Comparison of ENCODE assay signal across 27 mouse cellular contexts in genomic region chr17:15821706-15822105, GRCm38 (mm10). TPM values are rescaled to one million over a fixed set of nuclear protein-coding genes. Genes with fewer than 3 reads are reported as not detected.
DNase-seq lines count a peak whose midpoint lies in the region; ATAC-seq and TF ChIP-seq lines count a peak whose summit lies in the region.
"Had no signal": no experiment of that assay in that cellular context is flagged by ENCODE, and none has a peak within 500 bp of the region (broad histone marks: within the 10 kb centered on the region; RNA-seq: fewer than 3 reads in every experiment).

No protein-coding gene starts in this region.

- TF ChIP-seq CTCF in thymus, adult 2 months (IDR thresholded peaks at IDR 0.05; ENCODE audit: borderline replicate concordance, control insufficient read depth, extremely low read depth, insufficient read depth, low read length, poor library complexity) = no peak

- H3K27ac ChIP-seq in intestine, embryonic 14.5 days (ENCODE audit: low read depth) = no peak overlapping the region
- no peak overlapping the region for H3K27ac ChIP-seq in intestine, embryonic 15.5 days
- H3K27ac ChIP-seq in neural tube, embryonic 13.5 days (replicated peaks) = no peak overlapping the region
- H3K27ac ChIP-seq in thymus, adult 2 months (ENCODE audit: control insufficient read depth, insufficient read depth, low read length) = no peak overlapping the region
- H3K27ac ChIP-seq: embryonic facial prominence, embryonic 13.5 days; forebrain, embryonic 10.5 days; forebrain, embryonic 15.5 days; heart, embryonic 13.5 days; liver, embryonic 12.5 days had no signal

- H3K4me3 ChIP-seq in intestine, embryonic 14.5 days (ENCODE audit: low read depth, low read length) = no peak overlapping the region
- no peak overlapping the region for H3K4me3 ChIP-seq in intestine, embryonic 15.5 days (replicated peaks)
- H3K4me3 ChIP-seq in neural tube, embryonic 13.5 days = no peak overlapping the region
- H3K4me3 ChIP-seq in thymus, adult 2 months (ENCODE audit: control insufficient read depth, insufficient read depth, low read length) = no peak overlapping the region
- H3K4me3 ChIP-seq: embryonic facial prominence, embryonic 13.5 days; forebrain, embryonic 10.5 days; forebrain, embryonic 15.5 days; heart, embryonic 13.5 days; liver, embryonic 12.5 days had no signal

- H3K4me2 ChIP-seq in intestine, embryonic 14.5 days (ENCODE audit: low read length) = peak overlapping the region; percentile 8; the same call in 1 of the 2 replicates
- H3K4me2 ChIP-seq in intestine, embryonic 15.5 days (replicated peaks) = no peak overlapping the region
- peak overlapping the region; percentile 33 for H3K4me2 ChIP-seq in neural tube, embryonic 13.5 days
- H3K4me2 ChIP-seq: embryonic facial prominence, embryonic 13.5 days; heart, embryonic 13.5 days; liver, embryonic 12.5 days had no signal

- no peak for TF ChIP-seq POLR2A in thymus, adult 2 months (IDR thresholded peaks at IDR 0.05; ENCODE audit: control insufficient read depth, extremely low read depth, insufficient read depth, low read length, poor library complexity)

- no peaks in the 10 kb centered on the region for H3K27me3 ChIP-seq in intestine, embryonic 14.5 days (replicated peaks; ENCODE audit: control insufficient read depth, insufficient read depth, low read length)
- H3K27me3 ChIP-seq in intestine, embryonic 15.5 days (replicated peaks) = no peaks in the 10 kb centered on the region
- no peaks in the 10 kb centered on the region for H3K27me3 ChIP-seq in neural tube, embryonic 13.5 days
- H3K27me3 ChIP-seq in thymus, adult 2 months (ENCODE audit: control insufficient read depth, insufficient read depth, low read length) = peaks cover 9% of the 10 kb centered on the region; the same call in 1 of the 2 replicates
- H3K27me3 ChIP-seq: embryonic facial prominence, embryonic 13.5 days; forebrain, embryonic 15.5 days; heart, embryonic 13.5 days; Patski had no signal

- H3K4me1 ChIP-seq in intestine, embryonic 14.5 days (replicated peaks; ENCODE audit: control insufficient read depth, insufficient read depth, low read length) = peaks cover 26% of the 10 kb centered on the region; the same call in 1 of the 2 replicates
- H3K4me1 ChIP-seq in intestine, embryonic 15.5 days (replicated peaks) = peaks cover 17% of the 10 kb centered on the region; the same call in 1 of the 2 replicates
- H3K4me1 ChIP-seq in neural tube, embryonic 13.5 days (replicated peaks) = peaks cover 71% of the 10 kb centered on the region
- peaks cover 27% of the 10 kb centered on the region for H3K4me1 ChIP-seq in thymus, adult 2 months (replicated peaks; ENCODE audit: control insufficient read depth, insufficient read depth, low read length)

- ATAC-seq in intestine, embryonic 14.5 days (replicated peaks; ENCODE audit: low FRiP score, low TSS enrichment, low read depth) = no peak
- no peak for ATAC-seq in intestine, embryonic 15.5 days
- ATAC-seq in neural tube, embryonic 13.5 days (ENCODE audit: low read depth) = no peak
- ATAC-seq: forebrain, embryonic 15.5 days; inflammation-experienced regulatory T-cells, adult 6 months; liver, embryonic 12.5 days; liver, postnatal 0 days; Patski had no signal

- H3K36me3 ChIP-seq in intestine, embryonic 14.5 days (ENCODE audit: control insufficient read depth, insufficient read depth, low read length) = peaks cover 41% of the 10 kb centered on the region
- peaks cover 10% of the 10 kb centered on the region for H3K36me3 ChIP-seq in intestine, embryonic 15.5 days
- H3K36me3 ChIP-seq in neural tube, embryonic 13.5 days = peaks cover 40% of the 10 kb centered on the region
- H3K36me3 ChIP-seq in thymus, adult 2 months (ENCODE audit: control insufficient read depth, insufficient read depth, low read length) = no peaks in the 10 kb centered on the region
- H3K36me3 ChIP-seq: liver, embryonic 12.5 days had no signal

- H3K9ac ChIP-seq in intestine, embryonic 14.5 days (ENCODE audit: low read length) = no peak overlapping the region
- no peak overlapping the region for H3K9ac ChIP-seq in intestine, embryonic 15.5 days
- H3K9ac ChIP-seq in neural tube, embryonic 13.5 days = no peak overlapping the region
- H3K9ac ChIP-seq: embryonic facial prominence, embryonic 13.5 days; forebrain, embryonic 15.5 days; heart, embryonic 13.5 days; liver, embryonic 12.5 days; liver, postnatal 0 days had no signal

- no peaks in the 10 kb centered on the region for H3K9me3 ChIP-seq in intestine, embryonic 14.5 days (ENCODE audit: control insufficient read depth, low read length)
- no peaks in the 10 kb centered on the region for H3K9me3 ChIP-seq in intestine, embryonic 15.5 days
- H3K9me3 ChIP-seq in neural tube, embryonic 13.5 days = no peaks in the 10 kb centered on the region
- H3K9me3 ChIP-seq: embryonic facial prominence, embryonic 13.5 days; forebrain, embryonic 10.5 days; forebrain, embryonic 15.5 days; heart, embryonic 13.5 days; liver, embryonic 12.5 days had no signal

- 83% methylated on average over 4 of the region's 4 CpGs for WGBS in intestine, embryonic 14.5 days
- WGBS in intestine, embryonic 15.5 days = 91% methylated on average over 4 of the region's 4 CpGs
- WGBS in neural tube, embryonic 13.5 days = 83% methylated on average over 4 of the region's 4 CpGs
- 21% methylated on average over 4 of the region's 4 CpGs for WGBS in thymus, adult 2 months

- DNase-seq in cerebellum, adult 9-10 months = peak; percentile 10
- no peak for DNase-seq in cerebellum, postnatal 25 days
- no peak for DNase-seq in intestine, embryonic 14.5 days (ENCODE audit: low spot score)
- peak; percentile 48 for DNase-seq in 3T3-L1 (ENCODE audit: low read depth, low spot score)
- DNase-seq in heart, adult 11 months = no peak
- DNase-seq in thymus, adult 2 months = no peak
- DNase-seq: adrenal gland, postnatal 14 days; cerebellum, adult 11 months; cerebellum, adult 9-11 months; heart, postnatal 10 days; kidney, adult 2 months; kidney, postnatal 4 days; left cerebral cortex, postnatal 4 days; liver, postnatal 0 days; lung, postnatal 36 days; midbrain, embryonic 14.5 days; right cerebral cortex, postnatal 25 days; thymus, postnatal 36 days had no signal

RNA-seq across cellular contexts. Expression of gene Rgmb, which starts 9.1 kb away (rescaled TPM):
- 54.0 and 56.3 TPM in 2 replicates for polyA plus RNA-seq in intestine, embryonic 14.5 days (2014; fragmentation: Nextera tagmentation; extraction: Ambion mirVana)
- 30.5 and 32.5 TPM in 2 replicates for polyA plus RNA-seq in intestine, embryonic 15.5 days (2015; fragmentation: Nextera tagmentation; extraction: Ambion mirVana)
- 88.9 and 89.6 TPM in 2 replicates for polyA plus RNA-seq in neural tube, embryonic 13.5 days (2015; fragmentation: Nextera tagmentation; extraction: Ambion mirVana)
- polyA plus RNA-seq in thymus, adult 2 months (2012; rRNA removed) = 16.5 and 23.3 TPM in 2 replicates

Comparison
In these comparisons a context has a peak if more than half of its experiments do, and no peak if none do; other contexts are left out.
1. DNase-seq: peak in cerebellum, adult 9-10 months (single experiment) and 3T3-L1 (single experiment); none in cerebellum, postnatal 25 days (0 of 2), intestine, embryonic 14.5 days (single experiment), heart, adult 11 months (single experiment) and thymus, adult 2 months (single experiment).